Mouse (Mus musculus): ENCODE measurements around the gene A830005F24Rik. TPM values are rescaled to one million over a fixed set of nuclear protein-coding genes. Genes with fewer than 3 reads are reported as not detected.

A830005F24Rik gene
- polyA plus RNA-seq, 1 experiment from 2014 or later = 0.36 TPM

DNA sequence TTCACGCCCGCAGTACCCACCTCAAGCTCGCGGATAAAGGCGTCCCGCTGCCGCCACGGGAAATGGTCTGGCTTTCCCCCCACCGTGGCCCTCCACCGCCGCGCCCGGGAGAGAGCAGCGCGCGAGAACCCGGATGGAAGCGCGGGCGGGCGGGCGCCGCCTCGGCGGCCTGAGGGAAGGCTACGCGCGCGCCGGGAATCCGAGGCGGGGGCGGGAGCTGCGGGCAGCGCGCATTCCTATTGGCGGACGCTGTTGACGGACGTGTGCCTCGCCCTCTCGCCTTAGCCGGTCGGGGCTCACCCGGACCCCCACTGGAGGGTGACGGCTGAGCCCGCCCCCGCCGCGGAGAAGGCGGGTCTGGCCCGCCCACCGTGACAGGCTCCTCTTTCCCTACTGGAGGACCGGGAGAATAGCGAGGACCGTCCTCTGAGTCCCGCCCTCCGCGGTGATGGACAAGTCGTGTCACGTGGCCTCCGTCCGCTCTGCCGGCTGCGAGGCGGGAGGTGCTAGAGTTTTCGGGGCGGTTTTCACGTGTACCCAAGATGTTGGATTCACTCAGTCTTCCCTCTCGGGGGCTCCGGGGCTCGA, 33.1 kb downstream of the A830005F24Rik start:
- TF ChIP-seq CTCF (IDR thresholded peaks at IDR 0.05; ENCODE audit: low read depth) (peak; percentile 37), EP300 (optimal IDR thresholded peaks at IDR 0.05) (no peak)
- peak overlapping the region; percentile 99 for H3K9ac ChIP-seq (ENCODE audit: low read length)
- H3K36me3 ChIP-seq (ENCODE audit: control insufficient read depth, insufficient read depth, low read length) = no peaks in the 10 kb centered on the region
- peak overlapping the region; percentile 96 for H3K4me3 ChIP-seq (ENCODE audit: low read depth, low read length)
- ATAC-seq (ENCODE audit: low FRiP score, low TSS enrichment) = peak; percentile 98
- H3K9me3 ChIP-seq (ENCODE audit: control insufficient read depth, low read length) = no peaks in the 10 kb centered on the region
- no peaks in the 10 kb centered on the region; the same call in none of the 2 replicates for H3K4me1 ChIP-seq (replicated peaks; ENCODE audit: control insufficient read depth, insufficient read depth)
- DNase-seq (ENCODE audit: low spot score) = peak; percentile 100
- peak overlapping the region; percentile 59 for H3K4me2 ChIP-seq (replicated peaks; ENCODE audit: low read depth)
- H3K27me3 ChIP-seq (ENCODE audit: control insufficient read depth, insufficient read depth, low read length) = no peaks in the 10 kb centered on the region
- 0% methylated on average over 54 of the region's 72 CpGs for WGBS
- H3K27ac ChIP-seq (replicated peaks) = peak overlapping the region; percentile 100

DNA sequence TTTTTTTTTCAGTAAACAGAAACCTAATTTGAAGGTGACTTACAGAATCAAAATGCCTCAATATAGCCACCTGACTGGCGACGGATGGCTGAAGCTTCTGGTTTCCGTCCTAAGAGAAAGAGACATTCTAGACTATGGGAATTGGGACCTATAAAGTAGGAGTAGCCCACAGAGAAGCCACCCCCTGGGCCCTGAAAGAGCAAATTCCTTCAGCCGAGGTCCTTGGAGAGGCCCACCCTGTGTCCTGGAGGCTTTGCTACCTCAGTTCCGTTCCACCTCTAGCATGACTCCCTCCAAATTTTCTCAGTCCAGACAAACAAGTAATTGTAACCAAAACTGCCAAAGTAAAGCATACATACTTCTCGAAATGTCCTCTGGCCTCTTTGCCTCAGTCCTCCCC, 34.3 kb downstream of the A830005F24Rik start:
- Histone ChIP-seq H3K27me3 (ENCODE audit: control insufficient read depth, insufficient read depth, low read length) (no peaks in the 10 kb centered on the region), H3K4me2 (replicated peaks; ENCODE audit: low read depth) (no peak overlapping the region), H3K36me3 (ENCODE audit: control insufficient read depth, insufficient read depth, low read length) (no peaks in the 10 kb centered on the region), H3K27ac (replicated peaks) (no peak overlapping the region), H3K9me3 (ENCODE audit: control insufficient read depth, low read length) (no peaks in the 10 kb centered on the region), H3K4me3 (ENCODE audit: low read depth, low read length) (no peak overlapping the region), H3K9ac (ENCODE audit: low read length) (no peak overlapping the region), H3K4me1 (replicated peaks; ENCODE audit: control insufficient read depth, insufficient read depth) (peaks cover 2% of the 10 kb centered on the region)
- WGBS = 87% methylated on average over 6 of the region's 6 CpGs
- no peak for ATAC-seq (ENCODE audit: low FRiP score, low TSS enrichment)
- no peak for TF ChIP-seq CTCF (IDR thresholded peaks at IDR 0.05; ENCODE audit: low read depth)
- no peak for TF ChIP-seq EP300 (optimal IDR thresholded peaks at IDR 0.05)
- no peak for DNase-seq (ENCODE audit: low spot score)

DNA sequence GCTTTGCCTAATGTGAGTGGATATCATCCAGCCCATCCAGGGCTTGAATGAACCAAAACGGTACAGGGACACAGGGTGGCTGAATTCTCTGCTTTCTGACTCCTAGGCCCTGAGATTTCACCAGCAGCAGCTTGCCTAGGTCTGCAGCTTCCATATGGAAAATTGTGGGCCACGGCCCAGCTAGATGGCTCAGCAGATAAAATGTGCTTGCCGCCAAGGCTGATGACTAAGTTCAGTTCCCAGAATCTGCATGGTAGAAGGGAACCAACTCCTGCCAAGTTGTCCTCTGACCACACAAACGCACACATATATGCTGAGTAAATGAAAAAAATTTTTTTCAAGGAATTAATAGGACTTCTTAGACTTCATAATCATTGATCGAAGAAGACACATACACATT, 34.9 kb downstream of the A830005F24Rik start:
- Histone ChIP-seq H3K9me3 (ENCODE audit: control insufficient read depth, low read length) (no peaks in the 10 kb centered on the region), H3K36me3 (ENCODE audit: control insufficient read depth, insufficient read depth, low read length) (no peaks in the 10 kb centered on the region), H3K4me3 (ENCODE audit: low read depth, low read length) (no peak overlapping the region), H3K9ac (ENCODE audit: low read length) (no peak overlapping the region), H3K4me2 (replicated peaks; ENCODE audit: low read depth) (no peak overlapping the region), H3K4me1 (replicated peaks; ENCODE audit: control insufficient read depth, insufficient read depth) (peaks cover 3% of the 10 kb centered on the region), H3K27ac (replicated peaks) (no peak overlapping the region), H3K27me3 (ENCODE audit: control insufficient read depth, insufficient read depth, low read length) (no peaks in the 10 kb centered on the region)
- ATAC-seq (ENCODE audit: low FRiP score, low TSS enrichment) (no peak), DNase-seq (ENCODE audit: low spot score) (no peak)
- TF ChIP-seq CTCF (IDR thresholded peaks at IDR 0.05; ENCODE audit: low read depth) (no peak), EP300 (optimal IDR thresholded peaks at IDR 0.05) (no peak)
- WGBS = 74% methylated on average over 5 of the region's 5 CpGs

DNA sequence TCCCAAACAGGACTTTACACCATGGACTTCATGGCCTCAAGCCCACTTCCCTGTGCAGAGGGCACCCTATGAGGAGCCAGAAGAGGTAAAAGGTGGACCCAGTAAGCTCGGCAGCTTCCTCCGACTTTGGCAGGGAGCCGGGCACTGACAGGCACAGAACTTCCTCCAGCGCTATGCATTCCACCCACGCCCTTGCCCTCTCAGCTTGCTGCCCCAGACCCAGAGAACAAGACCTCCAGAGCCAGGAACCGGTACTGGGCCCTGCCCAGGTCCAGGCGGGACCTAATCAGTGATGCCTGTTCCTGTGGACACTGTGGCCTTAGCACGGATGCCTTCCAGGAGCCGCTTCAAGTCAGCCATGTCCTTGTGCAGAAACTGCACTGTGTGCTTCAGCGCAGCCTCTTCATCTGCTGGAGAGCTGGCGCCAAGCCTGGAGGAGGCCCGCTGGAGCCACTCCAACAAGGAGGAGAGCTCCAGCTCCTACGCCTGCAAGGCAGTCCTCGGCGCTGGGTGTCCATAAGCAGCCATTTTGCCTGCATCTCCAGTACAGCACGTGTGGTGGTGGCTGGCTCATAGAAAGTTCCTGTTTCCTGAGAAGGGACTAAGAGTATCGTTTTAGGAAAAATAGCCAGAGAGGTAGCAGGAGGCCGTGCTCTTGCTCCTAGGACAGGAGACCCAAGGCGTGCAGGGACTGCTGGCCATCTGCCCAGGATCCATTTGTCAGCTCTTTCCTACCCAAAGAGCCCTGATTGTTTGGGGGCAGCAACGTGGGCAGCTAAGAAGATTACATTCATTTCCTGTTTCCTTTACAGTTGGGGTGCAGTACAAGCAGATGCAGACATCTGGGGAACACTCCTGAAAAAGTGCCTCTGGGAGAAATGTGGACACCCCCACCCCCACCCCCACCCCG, 39.1 kb downstream of the A830005F24Rik start:
- peak; percentile 88 for ATAC-seq (ENCODE audit: low FRiP score, low TSS enrichment)
- no peaks in the 10 kb centered on the region for H3K27me3 ChIP-seq (ENCODE audit: control insufficient read depth, insufficient read depth, low read length)
- peak overlapping the region; percentile 23 for H3K4me3 ChIP-seq (ENCODE audit: low read depth, low read length)
- TF ChIP-seq EP300 (optimal IDR thresholded peaks at IDR 0.05) (no peak), CTCF (IDR thresholded peaks at IDR 0.05; ENCODE audit: low read depth) (no peak; the same call in 1 of the 2 replicates)
- DNase-seq (ENCODE audit: low spot score) = peak; percentile 78
- peak overlapping the region; percentile 55 for H3K4me2 ChIP-seq (replicated peaks; ENCODE audit: low read depth)
- H3K36me3 ChIP-seq (ENCODE audit: control insufficient read depth, insufficient read depth, low read length) = no peaks in the 10 kb centered on the region
- H3K9me3 ChIP-seq (ENCODE audit: control insufficient read depth, low read length) = no peaks in the 10 kb centered on the region
- H3K4me1 ChIP-seq (replicated peaks; ENCODE audit: control insufficient read depth, insufficient read depth) = peaks cover 3% of the 10 kb centered on the region; the same call in 1 of the 2 replicates
- WGBS = 25% methylated on average over 21 of the region's 21 CpGs
- H3K9ac ChIP-seq (ENCODE audit: low read length) = peak overlapping the region; percentile 59
- H3K27ac ChIP-seq (replicated peaks) = peak overlapping the region; percentile 94

GRCm38 (mm10) chr13:48553511-48553910, 40.1 kb downstream of the A830005F24Rik start:
- TF ChIP-seq EP300 (optimal IDR thresholded peaks at IDR 0.05) = no peak
- no peak for TF ChIP-seq CTCF (IDR thresholded peaks at IDR 0.05; ENCODE audit: low read depth)
- H3K4me2 ChIP-seq (replicated peaks; ENCODE audit: low read depth) = no peak overlapping the region
- ATAC-seq (ENCODE audit: low FRiP score, low TSS enrichment) = no peak
- peak overlapping the region; percentile 94 for H3K27ac ChIP-seq (replicated peaks)
- no peaks in the 10 kb centered on the region for H3K36me3 ChIP-seq (ENCODE audit: control insufficient read depth, insufficient read depth, low read length)
- 39% methylated on average over 5 of the region's 5 CpGs for WGBS
- H3K27me3 ChIP-seq (ENCODE audit: control insufficient read depth, insufficient read depth, low read length) = no peaks in the 10 kb centered on the region
- H3K9ac ChIP-seq (ENCODE audit: low read length) = no peak overlapping the region
- no peak overlapping the region for H3K4me3 ChIP-seq (ENCODE audit: low read depth, low read length)
- no peaks in the 10 kb centered on the region for H3K9me3 ChIP-seq (ENCODE audit: control insufficient read depth, low read length)
- H3K4me1 ChIP-seq (replicated peaks; ENCODE audit: control insufficient read depth, insufficient read depth) = peaks cover 3% of the 10 kb centered on the region; the same call in 1 of the 2 replicates
- no peak for DNase-seq (ENCODE audit: low spot score)

Data from stomach, postnatal 0 days (tissue).